Mouse (Mus musculus) midbrain, embryonic 11.5 days (tissue): ENCODE data around the gene Vipr1. TPM values are rescaled to one million over a fixed set of nuclear protein-coding genes. Genes with fewer than 3 reads are reported as not detected.

Experiments
- ATAC-seq: fragments of 200-750 bp; cut with Nextera tagmentation; 2 replicates; pipeline ENCODE4 v1.8.0; 2017; ENCODE audit warnings: moderate TSS enrichment, moderate library complexity; ENCODE audit not compliant: low FRiP score
- DNase-seq: peaks from one replicate; pipeline ENCODE4 v3.0.0; 2015; ENCODE audit warnings: low spot score; ENCODE audit errors: missing footprints
- H3K27ac ChIP-seq: fragments of 300-500 bp; sonication (generic); 2 replicates; pipeline ENCODE4 v1.5.1; 2014; ENCODE audit warnings: low read depth, low read length
- H3K27me3 ChIP-seq: fragments of 300-500 bp; sonication (generic); 2 replicates; pipeline ENCODE4 v1.6.1; 2014; ENCODE audit warnings: mild to moderate bottlenecking, low read length, moderate library complexity, mixed read lengths; ENCODE audit not compliant: control insufficient read depth, insufficient read depth
- H3K36me3 ChIP-seq: fragments of 300-500 bp; sonication (generic); 2 replicates; pipeline ENCODE4 v1.6.1; 2014; ENCODE audit warnings: mild to moderate bottlenecking, low read length, moderate library complexity, mixed read lengths; ENCODE audit not compliant: control insufficient read depth, insufficient read depth
- H3K4me1 ChIP-seq: fragments of 300-500 bp; sonication (generic); 2 replicates; pipeline ENCODE4 v1.6.1; 2014; ENCODE audit warnings: low read length; ENCODE audit not compliant: control insufficient read depth, insufficient read depth
- H3K4me2 ChIP-seq: fragments of 300-500 bp; sonication (generic); 2 replicates; pipeline ENCODE4 v1.6.1; 2014; ENCODE audit warnings: mild to moderate bottlenecking, moderate library complexity
- H3K4me3 ChIP-seq: fragments of 300-500 bp; sonication (generic); 2 replicates; pipeline ENCODE4 v1.5.1; 2014; ENCODE audit warnings: low read depth, low read length
- H3K9ac ChIP-seq: fragments of 300-500 bp; sonication (generic); 2 replicates; pipeline ENCODE4 v1.6.1; 2014; ENCODE audit warnings: low read length
- H3K9me3 ChIP-seq: fragments of 300-500 bp; sonication (generic); 2 replicates; pipeline ENCODE4 v1.6.1; 2016; ENCODE audit warnings: low read length; ENCODE audit not compliant: control insufficient read depth
- WGBS: fragments of 180-500 bp; shearing (Covaris S2); extraction: QIAGEN DNeasy Blood & Tissue Kit; methylation state at CpG from one replicate; pipeline ENCODE4 v1.1.7; 2014; 5-methylcytosine and 5-hydroxymethylcytosine counted together
- polyA plus RNA-seq: library from polyadenylated mRNA; unstranded; fragments of >200 nt; fragmentation: Nextera tagmentation; extraction: Ambion mirVana; gene quantifications from 2 replicates; pipeline ENCODE4 v1.2.1, GENCODE M21; 2014

Vipr1 gene
- polyA plus RNA-seq, 1 experiment from 2014 or later: 0.41 TPM

DNA sequence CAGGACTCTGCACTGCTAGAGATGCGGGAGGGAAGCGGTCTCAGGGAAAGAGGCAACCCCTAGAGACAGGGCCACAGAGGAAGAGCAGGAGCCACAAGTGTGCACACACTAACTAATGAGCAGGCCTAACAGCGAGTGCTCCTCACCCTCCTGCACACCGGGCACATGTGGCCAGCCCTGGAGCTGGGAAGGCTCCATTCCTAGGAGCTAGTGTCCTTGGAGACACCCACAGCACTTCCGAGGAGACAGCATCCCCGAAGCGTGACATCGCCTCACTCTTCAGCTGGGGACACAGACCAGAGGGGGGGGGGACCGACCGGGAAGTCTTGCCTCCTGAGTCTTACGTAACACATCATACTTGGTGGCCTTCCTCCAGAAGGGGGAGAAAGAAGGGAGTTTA lies 25.3 kb downstream of the Vipr1 start:
- Histone ChIP-seq H3K27ac (no peak overlapping the region), H3K4me3 (no peak overlapping the region), H3K4me1 (peaks cover 18% of the 10 kb centered on the region), H3K9me3 (no peaks in the 10 kb centered on the region), H3K4me2 (no peak overlapping the region), H3K9ac (no peak overlapping the region), H3K36me3 (no peaks in the 10 kb centered on the region), H3K27me3 (peaks cover 6% of the 10 kb centered on the region)
- DNase-seq: peak; percentile 77
- ATAC-seq: 0 out of 2 replicates have a peak, but pooled peaks have one; percentile 33
- WGBS: 81% methylated on average over 11 of the region's 11 CpGs

DNA sequence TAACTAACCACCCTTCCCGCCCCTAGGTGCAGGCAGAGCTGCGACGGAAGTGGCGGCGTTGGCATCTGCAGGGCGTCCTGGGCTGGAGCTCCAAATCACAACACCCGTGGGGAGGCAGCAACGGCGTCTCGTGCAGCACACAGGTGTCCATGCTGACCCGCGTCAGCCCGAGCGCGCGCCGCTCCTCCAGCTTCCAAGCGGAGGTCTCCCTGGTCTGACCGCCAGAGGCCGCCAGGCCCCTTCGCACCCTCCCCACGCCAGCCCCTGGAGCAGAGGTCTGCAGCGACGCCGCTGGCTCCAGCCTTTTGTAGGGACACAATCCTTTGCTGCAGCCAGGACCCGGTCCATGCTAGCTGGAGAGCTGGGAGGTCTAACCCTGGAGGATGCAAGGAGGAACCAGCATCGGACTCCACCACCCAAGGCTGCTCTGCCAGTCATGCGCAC lies 26.9 kb downstream of the Vipr1 start:
- Histone ChIP-seq H3K27me3 (peaks cover 6% of the 10 kb centered on the region), H3K27ac (no peak overlapping the region), H3K4me3 (peak overlapping the region; percentile 17), H3K4me2 (peak overlapping the region; percentile 51), H3K9me3 (no peaks in the 10 kb centered on the region), H3K36me3 (no peaks in the 10 kb centered on the region), H3K9ac (peak overlapping the region; percentile 53), H3K4me1 (peaks cover 18% of the 10 kb centered on the region)
- DNase-seq (peak; percentile 97), ATAC-seq (peak; percentile 75)
- under 1% methylated on average over 28 of the region's 28 CpGs for WGBS

DNA sequence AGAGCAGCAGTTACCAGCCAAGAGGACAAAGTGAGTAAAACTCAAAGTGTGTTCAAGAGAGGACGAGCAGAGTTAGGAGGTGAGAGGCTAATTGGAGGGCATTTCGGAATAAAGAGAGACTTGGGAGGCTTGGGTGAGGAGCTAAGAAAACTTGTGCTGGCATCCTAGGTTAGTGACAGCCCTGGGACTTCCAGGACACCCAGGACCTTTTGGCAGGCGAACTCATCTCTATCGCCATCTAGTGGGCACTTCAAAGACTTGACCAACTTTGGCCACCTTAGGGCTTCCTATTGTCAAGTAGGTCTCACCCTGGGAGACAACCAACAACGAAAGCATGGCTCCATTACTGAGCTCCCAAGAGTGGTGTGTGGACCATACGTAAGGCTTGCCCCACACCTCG lies 28.8 kb downstream of the Vipr1 start:
- peaks cover 6% of the 10 kb centered on the region for H3K27me3 ChIP-seq
- H3K9me3 ChIP-seq: no peaks in the 10 kb centered on the region
- peak; percentile 31; the same call in 1 of the 2 replicates for ATAC-seq
- no peaks in the 10 kb centered on the region for H3K36me3 ChIP-seq
- no peak overlapping the region for H3K4me3 ChIP-seq
- H3K9ac ChIP-seq: no peak overlapping the region
- no peak overlapping the region for H3K4me2 ChIP-seq
- WGBS: 24% methylated on average over 7 of the region's 7 CpGs
- H3K27ac ChIP-seq: no peak overlapping the region
- peaks cover 18% of the 10 kb centered on the region for H3K4me1 ChIP-seq
- DNase-seq: peak; percentile 92

DNA sequence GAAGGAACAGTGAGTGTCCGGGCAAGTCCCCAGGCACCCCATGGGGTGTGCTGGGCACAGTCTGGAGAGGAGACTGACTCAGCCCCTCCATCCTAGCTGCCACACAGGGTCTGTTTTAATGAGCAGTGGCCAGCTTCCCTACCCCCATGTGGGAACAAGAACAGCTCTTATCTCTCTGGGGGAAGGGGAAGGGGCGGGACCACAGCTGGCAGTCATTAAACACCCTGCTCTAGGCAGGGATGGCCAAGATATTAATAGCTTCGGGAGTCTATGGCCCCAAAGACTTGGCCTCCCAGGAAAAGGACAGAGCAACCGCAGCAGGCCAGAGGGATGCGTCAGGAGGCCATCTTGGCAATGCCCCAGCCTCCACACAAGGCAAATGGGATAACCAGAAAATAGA lies 29.8 kb downstream of the Vipr1 start:
- Histone ChIP-seq H3K9me3 (no peaks in the 10 kb centered on the region), H3K27me3 (peaks cover 6% of the 10 kb centered on the region), H3K4me2 (no peak overlapping the region), H3K9ac (no peak overlapping the region), H3K4me1 (peaks cover 18% of the 10 kb centered on the region), H3K27ac (no peak overlapping the region), H3K36me3 (no peaks in the 10 kb centered on the region), H3K4me3 (no peak overlapping the region)
- ATAC-seq: no peak
- 83% methylated on average over 5 of the region's 5 CpGs for WGBS
- peak; percentile 62 for DNase-seq

DNA sequence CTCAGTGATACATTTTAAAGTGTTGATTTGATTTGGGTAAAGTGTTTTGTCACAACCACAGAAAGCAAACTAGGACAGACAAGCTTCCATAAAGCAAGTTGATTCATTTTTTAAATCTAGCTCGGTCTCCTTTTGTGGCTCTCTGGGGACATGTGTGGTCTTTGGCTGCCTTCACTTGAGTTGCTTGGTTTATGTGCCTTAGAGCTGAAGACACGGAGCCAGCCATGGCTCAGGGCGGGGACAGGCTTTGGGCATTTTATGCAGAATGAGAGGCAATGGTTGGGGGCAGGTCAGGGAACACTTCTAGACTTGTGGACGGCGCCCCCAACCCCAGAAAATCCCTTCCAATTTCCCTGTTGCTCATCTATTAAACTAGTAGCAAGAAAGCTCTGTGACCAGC lies 31.2 kb downstream of the Vipr1 start:
- peak; percentile 66 for DNase-seq
- ATAC-seq: no peak
- Histone ChIP-seq H3K27ac (no peak overlapping the region), H3K4me3 (no peak overlapping the region), H3K4me1 (peaks cover 18% of the 10 kb centered on the region), H3K36me3 (no peaks in the 10 kb centered on the region), H3K4me2 (no peak overlapping the region), H3K9me3 (no peaks in the 10 kb centered on the region), H3K9ac (no peak overlapping the region), H3K27me3 (peaks cover 5% of the 10 kb centered on the region)
- WGBS: 88% methylated on average over 5 of the region's 5 CpGs

DNA sequence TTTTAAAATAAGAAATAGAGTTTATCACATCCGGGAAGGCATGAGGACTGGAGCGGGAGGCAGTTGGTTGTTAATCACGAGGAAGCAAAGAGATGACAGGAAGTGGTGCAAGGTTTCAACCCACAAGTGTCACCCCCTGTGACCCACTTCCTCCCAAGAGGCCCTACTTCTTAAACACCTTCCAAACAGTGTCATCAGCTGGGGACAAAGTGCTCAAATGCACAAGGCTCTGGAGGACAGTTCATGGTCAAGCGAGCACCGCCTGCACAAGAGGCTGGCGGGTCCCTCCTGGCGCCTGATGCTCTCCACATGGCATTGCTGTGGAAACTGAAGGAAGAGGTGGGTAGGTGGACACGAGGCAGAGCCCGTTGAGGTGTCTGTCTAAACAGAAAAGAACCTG lies 32.5 kb downstream of the Vipr1 start:
- no peak overlapping the region for H3K4me3 ChIP-seq
- ATAC-seq (no peak), DNase-seq (peak; percentile 51)
- no peak overlapping the region for H3K9ac ChIP-seq
- 85% methylated on average over 9 of the region's 9 CpGs for WGBS
- no peaks in the 10 kb centered on the region; the same call in 1 of the 2 replicates for H3K27me3 ChIP-seq
- H3K4me1 ChIP-seq: peaks cover 8% of the 10 kb centered on the region
- H3K36me3 ChIP-seq: no peaks in the 10 kb centered on the region
- H3K4me2 ChIP-seq: no peak overlapping the region
- no peak overlapping the region for H3K27ac ChIP-seq
- H3K9me3 ChIP-seq: no peaks in the 10 kb centered on the region

DNA sequence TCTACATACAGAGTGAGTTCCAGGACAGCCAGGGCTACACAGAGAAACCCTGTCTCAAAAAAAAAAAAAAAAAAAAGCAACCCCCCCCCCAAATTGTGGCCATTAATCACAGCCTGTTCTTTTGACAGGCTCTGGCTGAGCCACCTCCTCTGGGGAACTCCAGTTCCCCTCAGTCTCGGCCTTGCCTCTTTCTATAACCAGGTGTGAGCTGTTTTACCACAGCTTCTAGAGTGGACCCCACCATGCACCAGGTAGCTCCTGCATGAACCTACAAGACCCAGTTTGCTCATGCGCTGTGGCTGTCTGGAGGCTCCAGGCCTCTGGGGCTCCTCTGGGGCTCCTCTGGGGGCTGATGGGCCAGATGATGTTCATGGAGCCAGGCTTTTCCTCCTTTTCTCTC lies 33.0 kb downstream of the Vipr1 start:
- no peaks in the 10 kb centered on the region for H3K27me3 ChIP-seq
- 95% methylated on average over 2 of the region's 2 CpGs for WGBS
- H3K27ac ChIP-seq: no peak overlapping the region
- no peak overlapping the region for H3K4me2 ChIP-seq
- H3K9me3 ChIP-seq: no peaks in the 10 kb centered on the region
- H3K36me3 ChIP-seq: no peaks in the 10 kb centered on the region
- H3K9ac ChIP-seq: no peak overlapping the region
- H3K4me3 ChIP-seq: no peak overlapping the region
- DNase-seq: peak; percentile 41
- no peak for ATAC-seq
- peaks cover 3% of the 10 kb centered on the region; the same call in 1 of the 2 replicates for H3K4me1 ChIP-seq

DNA sequence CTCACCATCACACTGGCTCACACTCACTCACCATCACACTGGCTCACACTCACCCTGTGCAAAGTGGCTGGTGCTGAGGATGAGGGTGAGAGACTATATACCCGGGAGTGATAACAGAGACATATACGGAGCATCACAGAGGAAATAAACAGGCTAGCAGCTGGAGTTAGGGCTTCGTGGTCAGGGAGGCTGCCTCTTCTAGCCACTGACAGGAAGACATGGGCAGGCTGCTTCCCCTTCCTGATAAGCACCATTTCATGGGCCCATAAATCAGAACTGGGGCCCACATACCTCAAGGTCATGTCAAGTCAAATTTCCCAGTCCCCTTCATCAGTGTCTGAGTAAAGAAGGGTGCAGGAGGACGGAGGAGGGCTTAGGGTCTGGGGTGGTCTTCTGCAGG lies 34.6 kb downstream of the Vipr1 start:
- no peaks in the 10 kb centered on the region for H3K36me3 ChIP-seq
- DNase-seq: peak; percentile 65
- H3K27me3 ChIP-seq: no peaks in the 10 kb centered on the region
- no peak overlapping the region for H3K27ac ChIP-seq
- no peak overlapping the region for H3K4me3 ChIP-seq
- no peak overlapping the region for H3K9ac ChIP-seq
- no peak for ATAC-seq
- no peaks in the 10 kb centered on the region for H3K4me1 ChIP-seq
- H3K4me2 ChIP-seq: no peak overlapping the region
- no peaks in the 10 kb centered on the region for H3K9me3 ChIP-seq
- 92% methylated on average over 4 of the region's 4 CpGs for WGBS

DNA sequence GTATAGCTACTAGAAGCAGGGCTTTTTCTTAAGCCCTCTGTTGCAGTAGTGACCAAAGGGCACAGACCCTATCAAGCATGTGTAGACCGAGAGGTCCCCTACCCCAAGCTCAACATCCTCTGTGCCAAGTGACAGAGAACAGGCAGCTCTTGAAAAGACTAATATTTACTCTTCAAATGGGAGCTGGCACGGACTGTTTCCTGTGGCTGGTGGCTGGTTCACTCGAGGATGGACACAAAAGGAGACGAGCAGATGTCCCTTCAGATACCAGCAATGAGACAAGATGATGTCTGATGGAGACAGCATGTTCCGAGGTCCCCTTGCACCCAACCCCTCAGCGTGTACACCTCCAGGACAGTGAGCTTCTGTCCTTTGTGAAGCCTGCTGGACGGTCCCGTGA lies 35.0 kb downstream of the Vipr1 start:
- Histone ChIP-seq H3K9me3 (no peaks in the 10 kb centered on the region), H3K4me1 (no peaks in the 10 kb centered on the region), H3K27me3 (no peaks in the 10 kb centered on the region), H3K27ac (no peak overlapping the region), H3K4me2 (no peak overlapping the region), H3K9ac (no peak overlapping the region), H3K36me3 (no peaks in the 10 kb centered on the region), H3K4me3 (no peak overlapping the region)
- no peak for DNase-seq
- no peak for ATAC-seq
- WGBS: 82% methylated on average over 8 of the region's 8 CpGs
